Mouse (Mus musculus) neutrophil, adult 65 days (primary cell): ENCODE data around the gene Stx2. TPM values are rescaled to one million over a fixed set of nuclear protein-coding genes. Genes with fewer than 3 reads are reported as not detected.

ENCODE experiments used
- total RNA-seq: library from RNA; stranded (reverse); gene quantifications from 2 replicates; pipeline ENCODE4 v1.2.4, GENCODE M21; 2023

Gene Stx2
- 22.8 and 23.1 TPM in 2 replicates for total RNA-seq

GRCm38 (mm10) chr5:129008412-129008826 lies at the start of gene Stx2:
Stx2 (minus strand) TSS chr5:129008574.

GRCm38 (mm10) chr5:129019497-129020299 lies 11.3 kb upstream of the Stx2 start, which contains the start of gene Ran:
Ran (plus strand) TSS chr5:129020069.

GRCm38 (mm10) chr5:128953278-128954070 lies 54.9 kb downstream of the Stx2 start, which contains the start of gene Rimbp2:
Rimbp2 (minus strand) TSS chr5:128953486.

Other genes with a start within 250 kb of the Stx2 start
- not detected in 2 replicates for gene Rimbp2, start 55.1 kb downstream of the Stx2 start, total RNA-seq
- gene Ran, start 11.5 kb upstream of the Stx2 start, total RNA-seq: 103 and 104 TPM in 2 replicates
- gene Adgrd1, start 88.2 kb upstream of the Stx2 start, total RNA-seq: 0.09 TPM in 2 replicates